Mouse (Mus musculus): ENCODE results near the gene Usp49.

DNA sequence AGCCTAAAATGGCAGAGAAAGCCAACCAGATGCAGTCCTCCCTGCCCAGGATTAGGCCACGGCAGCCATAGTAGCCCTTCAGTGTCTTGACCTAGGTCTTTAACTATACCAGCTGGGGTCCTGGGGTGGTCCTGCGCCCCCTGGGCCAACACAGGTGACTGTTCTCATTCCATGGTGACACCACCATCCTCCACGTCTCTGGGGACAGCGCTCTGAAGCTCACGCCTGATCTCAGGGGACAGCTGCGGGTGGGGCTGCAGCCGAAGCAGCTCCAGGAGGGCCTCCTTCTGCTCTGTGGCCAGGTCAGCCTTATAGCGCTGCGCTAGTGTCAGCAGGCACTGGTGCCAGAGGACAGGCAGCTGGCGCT, 29.1 kb upstream of the Usp49 start:
- TF ChIP-seq CTCF (IDR thresholded peaks at IDR 0.05; ENCODE audit: low read depth) (no peak), EP300 (IDR thresholded peaks at IDR 0.05; ENCODE audit: low read depth) (no peak)

All from liver, postnatal 0 days (tissue).